Mouse (Mus musculus) megakaryocyte, embryonic 14.5 days (primary cell): ENCODE measurements around the gene Crtap.

Experiments used
- FLI1 ChIP-seq: IDR thresholded peaks from 2 replicates; pipeline ENCODE4 v1.6.1; 2012; ENCODE audit warnings: low read length, inconsistent platforms, mixed read lengths
- GATA1 ChIP-seq: IDR thresholded peaks from 3 replicates; pipeline ENCODE4 v1.6.1; 2012; ENCODE audit warnings: mixed read lengths, low read length, inconsistent platforms, borderline replicate concordance

DNA sequence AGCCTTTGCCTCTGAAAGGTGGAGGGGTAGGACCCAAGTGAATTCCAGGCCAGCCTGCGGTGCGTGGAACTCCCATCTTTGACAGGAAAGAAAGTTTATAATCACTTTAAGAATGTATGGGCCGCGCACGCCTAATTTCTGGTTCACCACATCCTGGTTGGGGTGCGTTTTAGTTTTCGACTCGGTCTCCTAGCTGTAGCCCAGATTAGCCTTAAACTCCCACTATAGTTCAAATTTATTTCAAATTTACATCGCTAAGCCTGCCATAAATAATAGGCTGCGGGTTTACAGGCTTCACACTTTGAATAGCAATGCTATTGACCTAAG lies 237 bp upstream of the Crtap start:
- TF ChIP-seq GATA1, result no peak
- TF ChIP-seq FLI1, result no peak
